Mouse (Mus musculus): ENCODE data around the gene Ephx3.
A peak's percentile ranks its signal among the peaks of the same experiment; 100 is the strongest.
"Not testable (repeated sequence)": the region's sequence is repeated elsewhere in the genome, so short reads cannot be mapped to it uniquely, and the experiment has no call there.

Gene Ephx3

GRCm38 (mm10) chr17:32188863-32189636, at the start of gene Ephx3:
Gene Ephx3 (minus strand): TSS chr17:32189549.
- no peak for DNase-seq (ENCODE audit: low read depth, low spot score)

GRCm38 (mm10) chr17:32238589-32238988, 49.2 kb upstream of the Ephx3 start:
- DNase-seq (ENCODE audit: low read depth, low spot score): no peak

GRCm38 (mm10) chr17:32235534-32236191, 46.3 kb upstream of the Ephx3 start:
- no peak for DNase-seq (ENCODE audit: low read depth, low spot score)

GRCm38 (mm10) chr17:32233174-32233573, 43.8 kb upstream of the Ephx3 start:
- DNase-seq (ENCODE audit: low read depth, low spot score): no peak

- DNase-seq (ENCODE audit: low read depth, low spot score): no peak
Observed at GRCm38 (mm10) chr17:32229256-32229655, 39.9 kb upstream of the Ephx3 start.

GRCm38 (mm10) chr17:32220873-32221272, 31.5 kb upstream of the Ephx3 start:
- DNase-seq (ENCODE audit: low read depth, low spot score): peak; percentile 17

- peak; percentile 26 for DNase-seq (ENCODE audit: low read depth, low spot score)
Observed at GRCm38 (mm10) chr17:32215587-32215986, 26.2 kb upstream of the Ephx3 start.

GRCm38 (mm10) chr17:32211554-32211953, 22.2 kb upstream of the Ephx3 start:
- DNase-seq (ENCODE audit: low read depth, low spot score): not testable (repeated sequence)

- peak; percentile 35 for DNase-seq (ENCODE audit: low read depth, low spot score)
Observed at GRCm38 (mm10) chr17:32209752-32210151, 20.4 kb upstream of the Ephx3 start.

- no peak for DNase-seq (ENCODE audit: low read depth, low spot score)
Observed at GRCm38 (mm10) chr17:32209144-32209543, 19.8 kb upstream of the Ephx3 start.

GRCm38 (mm10) chr17:32207586-32208245, 18.4 kb upstream of the Ephx3 start:
- no peak for DNase-seq (ENCODE audit: low read depth, low spot score)

- DNase-seq (ENCODE audit: low read depth, low spot score): no peak
Observed at GRCm38 (mm10) chr17:32205345-32205744, 16.0 kb upstream of the Ephx3 start.

- no peak for DNase-seq (ENCODE audit: low read depth, low spot score)
Observed at GRCm38 (mm10) chr17:32202972-32203371, 13.6 kb upstream of the Ephx3 start.

GRCm38 (mm10) chr17:32201086-32201485, 11.7 kb upstream of the Ephx3 start:
- no peak for DNase-seq (ENCODE audit: low read depth, low spot score)

GRCm38 (mm10) chr17:32199796-32200195, 10.4 kb upstream of the Ephx3 start:
- no peak for DNase-seq (ENCODE audit: low read depth, low spot score)

- no peak for DNase-seq (ENCODE audit: low read depth, low spot score)
Observed at GRCm38 (mm10) chr17:32197156-32197555, 7.8 kb upstream of the Ephx3 start.

- DNase-seq (ENCODE audit: low read depth, low spot score): no peak
Observed at GRCm38 (mm10) chr17:32195725-32196124, 6.4 kb upstream of the Ephx3 start.

GRCm38 (mm10) chr17:32193010-32193409, 3.7 kb upstream of the Ephx3 start:
- DNase-seq (ENCODE audit: low read depth, low spot score): peak; percentile 75

- DNase-seq (ENCODE audit: low read depth, low spot score): no peak
Observed at GRCm38 (mm10) chr17:32189850-32190249, 501 bp upstream of the Ephx3 start.

GRCm38 (mm10) chr17:32183017-32183416, 6.3 kb downstream of the Ephx3 start:
- DNase-seq (ENCODE audit: low read depth, low spot score): no peak

- no peak for DNase-seq (ENCODE audit: low read depth, low spot score)
Observed at GRCm38 (mm10) chr17:32179621-32180491, 9.5 kb downstream of the Ephx3 start.

GRCm38 (mm10) chr17:32176919-32177318, 12.4 kb downstream of the Ephx3 start:
- DNase-seq (ENCODE audit: low read depth, low spot score): no peak

Measured in A20 (cell line).